ENCODE assay signal across 8 mouse cellular contexts in the genomic region with DNA sequence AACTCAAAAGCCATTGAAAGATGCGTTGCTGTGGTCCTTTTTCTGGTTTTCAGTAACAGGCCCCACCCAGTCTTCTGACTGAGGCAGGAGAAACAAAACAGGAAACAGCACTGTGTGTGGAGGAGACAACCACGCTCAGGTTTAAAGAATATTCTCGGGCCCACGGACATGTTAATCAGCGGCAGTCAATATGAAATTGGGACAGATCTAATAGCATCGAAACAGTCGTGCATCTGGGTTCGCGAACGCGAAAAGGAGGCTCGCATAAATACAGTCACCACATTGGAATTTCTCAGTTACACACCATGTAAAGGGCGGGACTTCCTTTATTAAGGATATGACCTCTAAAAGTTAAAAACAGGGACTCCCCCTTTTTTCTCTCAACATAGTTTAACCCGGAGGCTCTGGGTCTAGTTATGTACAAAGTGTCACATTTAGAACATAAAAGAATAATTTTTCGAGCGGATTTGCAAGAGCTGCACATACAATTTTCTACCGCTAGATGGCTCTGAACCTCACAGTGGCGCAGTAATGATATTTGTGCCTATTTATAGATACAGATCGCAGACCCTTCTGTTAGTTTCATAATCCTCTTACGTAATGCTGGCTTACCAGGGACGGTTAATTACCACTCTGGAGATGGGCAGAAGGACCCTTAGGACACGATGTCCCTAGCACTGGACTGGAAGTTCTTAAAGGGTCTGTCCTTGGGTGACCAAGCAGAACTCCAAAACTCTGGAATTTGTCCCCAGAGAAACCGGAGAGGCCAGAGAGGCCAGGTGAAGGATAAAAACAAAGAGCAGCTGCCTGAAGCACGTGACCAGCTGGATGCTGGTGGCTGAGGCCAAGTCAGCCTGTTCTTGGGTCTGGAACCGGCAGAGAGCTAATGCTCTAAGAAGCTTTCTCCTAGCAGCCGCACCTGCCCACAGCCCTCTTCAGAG.
A peak's percentile ranks its signal among the peaks of the same experiment; 100 is the strongest.
DNase-seq lines count a peak whose midpoint lies in the region; ATAC-seq and TF ChIP-seq lines count a peak whose summit lies in the region.

No protein-coding gene starts in this region.

- 0 out of 2 replicates have a peak overlapping the region, but pooled peaks have one; percentile 22 for H3K9ac ChIP-seq in neural tube, embryonic 14.5 days (replicated peaks; ENCODE audit: low read depth, low read length)

- TF ChIP-seq CTCF in cerebellum, adult 2 months (IDR thresholded peaks at IDR 0.05; ENCODE audit: borderline replicate concordance, insufficient read depth, low read depth, low read length) = peak; percentile 62; the same call in 1 of the 2 replicates
- TF ChIP-seq CTCF in layer of hippocampus, adult 2 months (conservative IDR thresholded peaks at IDR 0.05) = peak; percentile 99
- peak; percentile 3; the same call in 1 of the 2 replicates for TF ChIP-seq CTCF in testis, adult 2 months (IDR thresholded peaks at IDR 0.05; ENCODE audit: control insufficient read depth, insufficient read depth, insufficient replicate concordance, low read depth, low read length)

- ATAC-seq in hematopoietic stem cell, adult 5-6 weeks (replicated peaks in 1 of 2; ENCODE audit: insufficient read depth in 1 of 2, low FRiP score in 2 of 2, low TSS enrichment in 1 of 2, low read depth in 1 of 2, poor library complexity in 2 of 2, severe bottlenecking in 2 of 2) = peak; percentile 76 to 81
- peak; percentile 84 for ATAC-seq in neural tube, embryonic 14.5 days (ENCODE audit: low read depth)

- no peaks in the 10 kb centered on the region for H3K9me3 ChIP-seq in neural tube, embryonic 14.5 days (ENCODE audit: control insufficient read depth, low read length)

- 7% methylated on average over 26 of the region's 26 CpGs for WGBS in cerebellum, adult 2 months
- 24% methylated on average over 26 of the region's 26 CpGs for WGBS in neural tube, embryonic 14.5 days

- TF ChIP-seq POLR2A in cerebellum, adult 2 months (IDR thresholded peaks at IDR 0.05; ENCODE audit: borderline replicate concordance, insufficient read depth, low read length) = peak; percentile 41; the same call in 1 of the 2 replicates
- no peak for TF ChIP-seq POLR2A in testis, adult 2 months (IDR thresholded peaks at IDR 0.05; ENCODE audit: control insufficient read depth, low read depth, low read length)

- H3K4me1 ChIP-seq in cerebellum, adult 2 months (ENCODE audit: control insufficient read depth, insufficient read depth, low read length) = peaks cover 3% of the 10 kb centered on the region; the same call in 1 of the 2 replicates
- H3K4me1 ChIP-seq in neural tube, embryonic 14.5 days (ENCODE audit: control insufficient read depth, insufficient read depth, low read length) = 0 out of 2 replicates have a peak, but pooled peaks cover 3% of the 10 kb centered on the region
- H3K4me1 ChIP-seq in testis, adult 2 months (ENCODE audit: control insufficient read depth, insufficient read depth, low read length) = no peaks in the 10 kb centered on the region

- peak; percentile 76 for DNase-seq in MEL-GATA-1-ER (ENCODE audit: extremely low read depth, low read depth)
- DNase-seq in cerebellum, adult 2 months = peak; percentile 88
- DNase-seq in forelimb bud, embryonic 11.5 days (ENCODE audit: low read depth, low spot score) = peak; percentile 81
- peak; percentile 80 to 85 for DNase-seq in layer of hippocampus, adult 2 months (ENCODE audit: low spot score in 2 of 2)
- DNase-seq in lung, adult 18-20 months = peak; percentile 76 to 85

- peak overlapping the region; percentile 97 for H3K27ac ChIP-seq in cerebellum, adult 2 months (ENCODE audit: insufficient read depth, low read length)
- peak overlapping the region; percentile 98 for H3K27ac ChIP-seq in layer of hippocampus, adult 2 months
- peak overlapping the region; percentile 64; the same call in 1 of the 2 replicates for H3K27ac ChIP-seq in neural tube, embryonic 14.5 days (ENCODE audit: low read depth, low read length)
- peak overlapping the region; percentile 74; the same call in 1 of the 2 replicates for H3K27ac ChIP-seq in testis, adult 2 months (ENCODE audit: control insufficient read depth, insufficient read depth, low read depth, low read length)

- H3K4me3 ChIP-seq in cerebellum, adult 2 months (replicated peaks; ENCODE audit: insufficient read depth, low read depth, low read length) = peak overlapping the region; percentile 13
- H3K4me3 ChIP-seq in layer of hippocampus, adult 2 months = peak overlapping the region; percentile 33
- no peak overlapping the region for H3K4me3 ChIP-seq in neural tube, embryonic 14.5 days (ENCODE audit: low read depth, low read length)
- peak overlapping the region; percentile 41 for H3K4me3 ChIP-seq in testis, adult 2 months (ENCODE audit: control insufficient read depth, low read depth, low read length)

- H3K27me3 ChIP-seq in cerebellum, adult 2 months (ENCODE audit: control insufficient read depth, insufficient read depth, low read length) = no peaks in the 10 kb centered on the region
- no peaks in the 10 kb centered on the region for H3K27me3 ChIP-seq in neural tube, embryonic 14.5 days (ENCODE audit: control insufficient read depth, insufficient read depth, low read length)
- no peaks in the 10 kb centered on the region for H3K27me3 ChIP-seq in testis, adult 2 months (ENCODE audit: control insufficient read depth, insufficient read depth, low read length)

- H3K36me3 ChIP-seq in neural tube, embryonic 14.5 days (ENCODE audit: control insufficient read depth, insufficient read depth, low read length) = no peaks in the 10 kb centered on the region
- H3K36me3 ChIP-seq in testis, adult 2 months (ENCODE audit: control insufficient read depth, insufficient read depth, low read length) = no peaks in the 10 kb centered on the region

- H3K4me2 ChIP-seq in neural tube, embryonic 14.5 days (ENCODE audit: low read depth, low read length) = peak overlapping the region; percentile 36; the same call in 1 of the 2 replicates

Comparison
In these comparisons a context has a peak if more than half of its experiments do, and no peak if none do; other contexts are left out.
1. CTCF ChIP-seq: peak in every context shown above with its lines; median percentile 99 in layer of hippocampus, adult 2 months; 62 in cerebellum, adult 2 months; 3 in testis, adult 2 months.